Mouse (Mus musculus) forebrain, embryonic 14.5 days (tissue): ENCODE measurements around the gene Spata5. TPM values are rescaled to one million over a fixed set of nuclear protein-coding genes. Genes with fewer than 3 reads are reported as not detected.

ENCODE experiments used
- ATAC-seq: fragments of 200-750 bp; cut with Nextera tagmentation; 2 replicates; pipeline ENCODE4 v1.8.0; 2017; ENCODE audit warnings: mild to moderate bottlenecking, moderate library complexity
- DNase-seq: peaks from one replicate; pipeline ENCODE4 v3.0.0-alpha.2; 2015; ENCODE audit warnings: low spot score
- H3K27ac ChIP-seq: fragments of 300-500 bp; sonication (generic); 2 replicates; pipeline ENCODE4 v1.5.1; 2014; ENCODE audit warnings: low read depth, mild to moderate bottlenecking, control low read depth, low read length, moderate library complexity
- H3K27me3 ChIP-seq: fragments of 300-500 bp; sonication (generic); replicated peaks from 2 replicates; pipeline ENCODE4 v1.6.1; 2014; ENCODE audit warnings: low read length, control low read depth, mixed read lengths; ENCODE audit not compliant: control insufficient read depth, insufficient read depth
- H3K36me3 ChIP-seq: fragments of 300-500 bp; sonication (generic); 2 replicates; pipeline ENCODE4 v1.6.1; 2014; ENCODE audit warnings: low read length, control low read depth; ENCODE audit not compliant: control insufficient read depth, insufficient read depth
- H3K4me1 ChIP-seq: fragments of 300-500 bp; sonication (generic); 2 replicates; pipeline ENCODE4 v1.6.1; 2014; ENCODE audit warnings: antibody characterized with exemption, low read length, control low read depth; ENCODE audit not compliant: control insufficient read depth, insufficient read depth
- H3K4me2 ChIP-seq: fragments of 300-500 bp; sonication (generic); 2 replicates; pipeline ENCODE4 v1.6.1; 2014; ENCODE audit warnings: mild to moderate bottlenecking, control low read depth, low read length
- H3K4me3 ChIP-seq: fragments of 300-500 bp; sonication (generic); 2 replicates; pipeline ENCODE4 v1.5.1; 2014; ENCODE audit warnings: low read depth, low read length, control low read depth
- H3K9ac ChIP-seq: fragments of 300-500 bp; sonication (generic); 2 replicates; pipeline ENCODE4 v1.6.1; 2014; ENCODE audit warnings: mild to moderate bottlenecking, low read length, control low read depth, moderate library complexity
- H3K9me3 ChIP-seq: fragments of 300-500 bp; sonication (generic); replicated peaks from 2 replicates; pipeline ENCODE4 v1.6.1; 2016; ENCODE audit warnings: low read length, control low read depth, mixed read lengths; ENCODE audit not compliant: control insufficient read depth
- WGBS: fragments of 180-500 bp; shearing (Covaris S2); extraction: QIAGEN DNeasy Blood & Tissue Kit; methylation state at CpG from one replicate; pipeline ENCODE4 v1.1.7; 2014; 5-methylcytosine and 5-hydroxymethylcytosine counted together
- polyA plus RNA-seq: library from polyadenylated mRNA; unstranded; fragments of >200 nt; fragmentation: Nextera tagmentation; extraction: Ambion mirVana; gene quantifications from 2 replicates; pipeline ENCODE4 v1.2.1, GENCODE M21; 2014

Spata5 gene
- polyA plus RNA-seq, 1 experiment from 2014 or later, result 37.0 TPM

- Histone ChIP-seq H3K27ac (no peak overlapping the region), H3K4me3 (no peak overlapping the region), H3K9me3 (no peaks in the 10 kb centered on the region), H3K9ac (no peak overlapping the region), H3K4me1 (peaks cover 9% of the 10 kb centered on the region; the same call in 1 of the 2 replicates), H3K36me3 (no peaks in the 10 kb centered on the region), H3K27me3 (no peaks in the 10 kb centered on the region), H3K4me2 (no peak overlapping the region)
- DNase-seq, result no peak
- ATAC-seq, result no peak
- WGBS, result 64% methylated on average over 3 of the region's 3 CpGs
Measured at GRCm38 (mm10) chr3:37603541-37603940, 183.8 kb downstream of the Spata5 start.

DNA sequence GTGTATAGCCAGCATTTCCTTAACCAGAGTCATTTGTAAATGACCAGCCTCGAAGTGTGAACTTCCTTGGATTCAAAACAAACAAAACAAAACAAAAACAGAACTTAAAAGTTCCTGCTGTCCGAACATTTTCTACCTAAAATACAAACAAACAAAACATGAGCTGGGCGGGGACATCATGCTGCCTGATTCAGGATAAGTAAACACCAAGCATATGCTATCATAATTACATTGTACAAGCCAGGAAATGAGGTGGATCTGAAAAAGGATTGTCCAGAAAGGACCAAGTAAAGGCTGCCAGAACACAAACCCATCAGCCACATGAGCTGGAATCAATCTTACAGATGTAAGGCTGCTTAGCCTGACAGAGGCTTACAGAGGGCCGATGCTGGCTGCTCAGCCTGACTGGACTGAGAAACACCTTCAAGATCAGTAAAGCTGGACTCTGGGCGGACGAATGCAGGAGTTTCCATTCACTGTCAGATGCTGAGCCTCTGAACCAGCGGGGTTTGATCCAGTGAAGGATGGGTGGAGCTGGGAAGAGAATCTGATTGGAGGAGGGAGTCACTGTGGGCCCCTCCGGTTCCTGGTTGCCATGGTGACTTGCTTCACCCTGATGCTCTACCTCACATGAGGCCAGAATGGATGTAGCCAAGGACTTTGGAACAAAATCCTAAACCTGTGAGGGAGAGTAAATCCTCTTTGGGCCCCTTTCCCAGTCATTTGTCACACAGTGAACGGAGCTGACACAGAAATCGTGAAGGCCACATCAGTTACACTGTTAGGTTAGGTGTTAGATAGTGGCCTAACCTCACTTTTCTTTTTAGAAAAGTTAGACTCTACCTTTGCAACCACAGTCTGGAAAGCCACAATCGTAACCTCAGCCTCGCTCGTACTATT, 185.5 kb downstream of the Spata5 start:
- no peaks in the 10 kb centered on the region for H3K9me3 ChIP-seq
- peak; percentile 62; the same call in 1 of the 2 replicates for ATAC-seq
- H3K27me3 ChIP-seq, result no peaks in the 10 kb centered on the region
- DNase-seq, result peak; percentile 39
- H3K27ac ChIP-seq, result peak overlapping the region; percentile 11; the same call in 1 of the 2 replicates
- peaks cover 9% of the 10 kb centered on the region; the same call in 1 of the 2 replicates for H3K4me1 ChIP-seq
- H3K36me3 ChIP-seq, result no peaks in the 10 kb centered on the region
- no peak overlapping the region for H3K4me2 ChIP-seq
- no peak overlapping the region for H3K9ac ChIP-seq
- no peak overlapping the region for H3K4me3 ChIP-seq
- 43% methylated on average over 13 of the region's 13 CpGs for WGBS

- ATAC-seq, result no peak
- H3K9ac ChIP-seq, result no peak overlapping the region
- DNase-seq, result no peak
- no peaks in the 10 kb centered on the region for H3K27me3 ChIP-seq
- H3K4me3 ChIP-seq, result no peak overlapping the region
- no peaks in the 10 kb centered on the region for H3K36me3 ChIP-seq
- H3K27ac ChIP-seq, result no peak overlapping the region
- no peak overlapping the region for H3K4me2 ChIP-seq
- no peaks in the 10 kb centered on the region for H3K9me3 ChIP-seq
- 90% methylated on average over 10 of the region's 10 CpGs for WGBS
- peaks cover 9% of the 10 kb centered on the region; the same call in 1 of the 2 replicates for H3K4me1 ChIP-seq
Measured at GRCm38 (mm10) chr3:37605876-37606238, 186.2 kb downstream of the Spata5 start.

DNA sequence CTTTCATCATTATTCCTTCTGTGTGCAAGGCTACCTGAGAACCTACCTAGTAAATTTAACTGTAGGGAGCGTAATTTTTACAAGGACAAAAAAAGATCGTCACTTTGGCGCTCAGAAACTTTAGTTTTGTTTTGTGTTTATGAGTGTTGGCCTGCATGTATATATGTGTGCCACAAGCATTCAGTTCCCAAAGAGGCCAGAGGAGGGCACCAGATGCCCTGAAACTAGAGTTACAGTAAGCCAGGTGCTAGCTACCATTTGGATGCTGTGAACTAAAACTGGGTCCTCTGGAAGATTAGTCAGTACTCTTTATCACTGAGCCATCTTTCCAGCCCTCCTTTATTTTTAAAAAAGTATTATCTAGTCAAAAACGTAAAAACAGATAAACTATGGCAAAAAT, 189.2 kb downstream of the Spata5 start:
- ATAC-seq (no peak), DNase-seq (no peak)

GRCm38 (mm10) chr3:37610670-37611069, 191.0 kb downstream of the Spata5 start:
- Histone ChIP-seq H3K4me1 (no peaks in the 10 kb centered on the region), H3K36me3 (no peaks in the 10 kb centered on the region), H3K4me2 (no peak overlapping the region), H3K27ac (no peak overlapping the region), H3K9me3 (no peaks in the 10 kb centered on the region), H3K4me3 (no peak overlapping the region), H3K9ac (no peak overlapping the region), H3K27me3 (no peaks in the 10 kb centered on the region)
- DNase-seq (no peak), ATAC-seq (no peak)
- WGBS, result 84% methylated on average over 2 of the region's 2 CpGs

More for the DNA sequence above, 189.2 kb downstream of the Spata5 start:
- H3K4me2 ChIP-seq, result no peak overlapping the region
- H3K27ac ChIP-seq, result no peak overlapping the region
- WGBS, result 91% methylated on average over 4 of the region's 4 CpGs
- no peaks in the 10 kb centered on the region for H3K27me3 ChIP-seq
- no peak overlapping the region for H3K4me3 ChIP-seq
- H3K9ac ChIP-seq, result no peak overlapping the region
- H3K36me3 ChIP-seq, result no peaks in the 10 kb centered on the region
- H3K4me1 ChIP-seq, result peaks cover 6% of the 10 kb centered on the region; the same call in 1 of the 2 replicates
- H3K9me3 ChIP-seq, result no peaks in the 10 kb centered on the region

DNA sequence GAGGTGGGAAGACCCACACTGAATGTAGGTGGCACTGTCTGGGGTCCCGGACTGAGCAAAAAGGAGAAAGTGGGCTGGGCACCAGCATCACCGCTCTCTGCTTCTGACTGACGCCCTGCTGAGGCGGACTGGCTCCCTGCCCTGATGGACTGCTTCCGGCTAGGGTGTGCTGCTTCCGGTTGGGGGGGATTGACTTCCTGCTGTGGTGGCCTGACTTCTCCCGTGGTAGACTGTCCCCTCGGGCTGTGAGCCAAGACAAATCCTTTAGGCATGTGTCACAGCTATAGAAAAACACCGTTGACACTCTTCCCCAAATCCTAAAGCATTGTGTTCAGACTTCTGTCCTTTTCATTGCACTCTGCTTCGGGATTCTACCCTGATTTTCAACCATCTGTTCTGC, 194.0 kb downstream of the Spata5 start:
- Histone ChIP-seq H3K4me1 (peaks cover 4% of the 10 kb centered on the region; the same call in 1 of the 2 replicates), H3K36me3 (no peaks in the 10 kb centered on the region), H3K27ac (no peak overlapping the region), H3K4me2 (no peak overlapping the region), H3K9me3 (no peaks in the 10 kb centered on the region), H3K9ac (no peak overlapping the region), H3K4me3 (no peak overlapping the region), H3K27me3 (no peaks in the 10 kb centered on the region)
- no peak for DNase-seq
- 66% methylated on average over 10 of the region's 10 CpGs for WGBS
- ATAC-seq, result no peak

GRCm38 (mm10) chr3:37614878-37615650, 195.4 kb downstream of the Spata5 start:
- H3K4me1 ChIP-seq, result peaks cover 4% of the 10 kb centered on the region; the same call in 1 of the 2 replicates
- H3K4me3 ChIP-seq, result no peak overlapping the region
- H3K9me3 ChIP-seq, result no peaks in the 10 kb centered on the region
- H3K27me3 ChIP-seq, result no peaks in the 10 kb centered on the region
- ATAC-seq (no peak), DNase-seq (no peak)
- no peaks in the 10 kb centered on the region for H3K36me3 ChIP-seq
- H3K4me2 ChIP-seq, result no peak overlapping the region
- H3K9ac ChIP-seq, result no peak overlapping the region
- WGBS, result 92% methylated on average over 10 of the region's 10 CpGs
- H3K27ac ChIP-seq, result no peak overlapping the region

DNA sequence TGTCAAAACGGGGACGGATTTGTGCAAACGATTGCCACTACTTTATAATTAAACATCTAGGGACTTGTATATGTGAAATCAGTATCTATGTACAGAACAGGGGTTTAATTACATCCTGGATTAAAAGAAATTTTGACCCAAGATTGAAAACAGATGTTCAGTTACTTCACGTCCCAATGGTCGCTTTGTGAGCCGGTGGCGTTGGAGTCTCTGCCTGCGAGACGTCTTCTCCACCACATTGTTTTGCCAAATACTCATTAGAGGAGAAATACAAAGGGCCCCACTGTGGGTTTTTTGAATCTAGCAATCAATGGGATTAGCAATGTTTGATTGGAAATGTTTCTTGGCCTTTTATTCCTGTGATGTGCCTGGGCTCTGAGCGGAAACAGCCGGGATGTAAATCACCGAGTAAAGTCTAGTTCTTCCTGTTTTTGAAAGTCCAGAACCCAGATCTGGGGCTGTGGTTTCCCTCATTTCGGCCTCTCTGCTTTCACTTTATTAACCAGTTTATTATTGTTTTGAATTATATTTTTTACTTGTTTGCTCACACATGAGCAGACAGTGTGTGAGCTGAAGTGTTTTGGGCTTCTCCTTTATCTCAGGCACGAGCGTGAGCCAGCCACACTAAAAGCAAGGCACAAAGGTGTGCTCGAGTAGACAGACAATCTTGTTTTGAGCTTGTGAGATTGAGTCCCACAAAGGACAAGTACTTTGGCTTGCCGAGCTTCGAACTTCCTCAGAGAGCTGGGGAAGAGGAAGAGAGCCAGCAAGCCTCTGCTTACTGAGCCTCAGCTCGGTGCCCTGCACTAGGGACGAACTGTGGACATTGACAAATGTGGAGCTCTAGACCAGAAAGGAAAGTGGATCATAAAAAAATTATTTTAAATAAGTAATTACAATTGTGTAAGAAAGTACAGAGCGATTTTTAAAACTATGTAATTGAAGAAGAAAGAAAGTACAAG, 197.2 kb downstream of the Spata5 start:
- no peaks in the 10 kb centered on the region for H3K36me3 ChIP-seq
- H3K9me3 ChIP-seq, result no peaks in the 10 kb centered on the region
- H3K27me3 ChIP-seq, result no peaks in the 10 kb centered on the region
- H3K4me1 ChIP-seq, result peaks cover 4% of the 10 kb centered on the region; the same call in 1 of the 2 replicates
- no peak overlapping the region for H3K4me3 ChIP-seq
- H3K9ac ChIP-seq, result no peak overlapping the region
- WGBS, result 17% methylated on average over 21 of the region's 21 CpGs
- H3K27ac ChIP-seq, result no peak overlapping the region
- H3K4me2 ChIP-seq, result peak overlapping the region; percentile 12; the same call in 1 of the 2 replicates
- ATAC-seq, result peak; percentile 29; the same call in 1 of the 2 replicates
- peak; percentile 47 for DNase-seq
